Mouse (Mus musculus): Measurements from ENCODE around the gene Vstm5. TPM values are rescaled to one million over a fixed set of nuclear protein-coding genes. Genes with fewer than 3 reads are reported as not detected.
"Not testable (repeated sequence)": the region's sequence is repeated elsewhere in the genome, so short reads cannot be mapped to it uniquely, and the experiment has no call there.

Vstm5 gene
- 4.4 TPM in 2 replicates for polyA plus RNA-seq (2015; fragmentation: Nextera tagmentation; extraction: Ambion mirVana)

DNA sequence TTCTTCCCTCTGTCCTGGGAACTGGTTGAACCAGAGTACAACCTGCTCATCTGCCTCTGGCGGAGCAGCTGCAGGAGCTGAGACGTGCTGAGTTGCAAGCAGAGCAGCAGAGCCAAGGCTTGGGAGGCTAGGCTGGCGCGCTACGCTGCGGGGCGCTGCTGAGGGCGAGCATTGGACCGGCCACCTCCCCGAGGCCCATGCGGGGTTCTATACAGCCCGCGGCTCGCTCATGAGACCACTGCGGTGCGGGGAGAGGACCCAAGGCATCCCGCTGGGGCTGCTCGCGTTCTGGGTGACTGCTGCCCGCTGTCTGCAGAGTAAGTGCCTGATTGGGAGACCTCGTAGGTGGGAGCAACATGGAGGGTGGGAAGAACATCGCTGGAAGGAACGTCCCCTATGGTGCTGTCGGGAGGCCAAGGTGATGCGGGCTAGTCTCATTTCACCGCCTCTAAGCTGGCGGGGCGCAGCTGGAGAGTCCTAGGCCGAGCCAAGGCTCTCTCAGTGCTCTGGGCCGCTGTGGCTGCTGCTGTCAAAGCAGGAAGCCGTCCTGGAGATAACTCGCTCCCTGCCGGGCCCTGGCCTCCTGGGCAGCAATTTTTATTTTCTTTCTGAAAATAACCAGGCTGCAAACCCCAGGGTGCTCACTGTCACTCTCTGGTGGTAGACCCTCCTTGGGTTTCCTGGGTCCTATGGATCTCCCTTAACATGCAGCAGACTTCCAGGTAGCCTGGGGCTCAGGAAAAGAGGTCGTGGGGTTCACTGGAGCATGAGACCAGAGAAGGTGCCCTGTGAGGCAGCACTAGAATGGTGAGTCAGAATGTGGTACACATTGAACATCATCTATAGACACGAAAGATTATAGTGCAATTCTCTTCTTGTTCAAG lies at the start of gene Vstm5:
Vstm5 (plus strand) TSS at position 4 of the 884 bp plus-strand sequence.
- peak within 1 kb of the TSS; percentile 59 for H3K9ac ChIP-seq (ENCODE audit: low read depth, low read length)
- peak; percentile 69 for TF ChIP-seq CTCF (IDR thresholded peaks at IDR 0.05; ENCODE audit: low read depth)
- no peaks in the 10 kb centered on the region for H3K27me3 ChIP-seq (replicated peaks; ENCODE audit: control insufficient read depth, insufficient read depth, low read length)
- peaks cover 6% of the 10 kb centered on the region; the same call in 1 of the 2 replicates for H3K4me1 ChIP-seq (replicated peaks; ENCODE audit: control insufficient read depth, insufficient read depth, low read length)
- WGBS: 3% methylated on average over 35 of the region's 35 CpGs
- H3K4me3 ChIP-seq (ENCODE audit: low read depth, low read length): peak within 1 kb of the TSS; percentile 52
- peak within 1 kb of the TSS; percentile 92 for H3K4me2 ChIP-seq (replicated peaks; ENCODE audit: low read depth)
- peak; percentile 70 for ATAC-seq
- H3K36me3 ChIP-seq (ENCODE audit: control insufficient read depth, insufficient read depth): no peaks in the 10 kb centered on the region
- no peaks in the 10 kb centered on the region for H3K9me3 ChIP-seq (ENCODE audit: control insufficient read depth)
- peak within 1 kb of the TSS; percentile 42 for H3K27ac ChIP-seq (ENCODE audit: low read depth, low read length)

DNA sequence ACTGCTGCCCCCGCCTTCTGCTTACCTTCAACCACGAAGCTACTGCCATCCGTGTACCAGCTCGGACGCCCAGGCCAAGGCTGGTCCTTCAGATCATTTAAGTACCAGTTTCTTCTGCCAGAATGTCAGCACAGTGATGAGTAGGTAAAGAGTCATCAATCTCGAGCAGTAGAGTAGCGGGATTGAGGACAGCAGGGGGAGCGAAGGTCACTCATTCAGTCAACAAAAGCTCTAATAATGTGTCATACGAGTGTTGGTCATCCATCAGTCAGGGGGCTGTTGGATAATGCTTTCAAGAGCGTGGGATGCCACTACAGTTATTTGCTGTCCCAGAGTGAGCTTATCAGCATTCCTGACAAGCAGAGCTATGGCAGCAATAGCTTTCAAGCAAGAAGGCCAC lies 44.0 kb upstream of the Vstm5 start:
- H3K4me1 ChIP-seq (replicated peaks; ENCODE audit: control insufficient read depth, insufficient read depth, low read length); H3K36me3 ChIP-seq (ENCODE audit: control insufficient read depth, insufficient read depth); ATAC-seq; H3K27me3 ChIP-seq (replicated peaks; ENCODE audit: control insufficient read depth, insufficient read depth, low read length); H3K9ac ChIP-seq (ENCODE audit: low read depth, low read length); H3K27ac ChIP-seq (ENCODE audit: low read depth, low read length); H3K4me3 ChIP-seq (ENCODE audit: low read depth, low read length); H3K4me2 ChIP-seq (replicated peaks; ENCODE audit: low read depth); H3K9me3 ChIP-seq (ENCODE audit: control insufficient read depth): not testable (repeated sequence)
- WGBS: 58% methylated on average over 10 of the region's 10 CpGs

DNA sequence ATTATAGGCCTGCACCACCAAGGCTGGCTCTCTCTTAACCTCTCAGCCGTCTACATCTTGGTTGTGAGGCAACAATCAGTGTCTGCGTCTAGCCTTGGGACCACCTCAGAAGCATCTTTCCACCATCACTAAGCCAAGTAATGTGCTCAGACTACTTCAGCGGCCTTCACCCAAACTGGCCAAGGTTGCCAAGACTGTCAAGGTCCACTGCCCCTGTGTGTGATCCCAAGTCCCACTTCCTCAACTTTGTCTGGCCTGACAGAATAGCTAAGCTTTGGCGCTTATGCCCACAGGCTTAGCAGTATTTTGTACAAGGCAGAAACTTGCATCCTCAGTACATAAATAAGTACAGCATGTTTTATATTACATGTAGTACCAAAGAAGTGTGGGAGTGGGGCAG lies 32.2 kb upstream of the Vstm5 start:
- TF ChIP-seq CTCF (IDR thresholded peaks at IDR 0.05; ENCODE audit: low read depth): no peak
- Histone ChIP-seq H3K27ac (ENCODE audit: low read depth, low read length) (no peak overlapping the region), H3K9ac (ENCODE audit: low read depth, low read length) (no peak overlapping the region), H3K36me3 (ENCODE audit: control insufficient read depth, insufficient read depth) (no peaks in the 10 kb centered on the region), H3K27me3 (replicated peaks; ENCODE audit: control insufficient read depth, insufficient read depth, low read length) (no peaks in the 10 kb centered on the region), H3K9me3 (ENCODE audit: control insufficient read depth) (no peaks in the 10 kb centered on the region), H3K4me3 (ENCODE audit: low read depth, low read length) (no peak overlapping the region), H3K4me2 (replicated peaks; ENCODE audit: low read depth) (no peak overlapping the region), H3K4me1 (replicated peaks; ENCODE audit: control insufficient read depth, insufficient read depth, low read length) (no peaks in the 10 kb centered on the region)
- 94% methylated on average over 4 of the region's 4 CpGs for WGBS
- ATAC-seq: no peak

GRCm38 (mm10) chr9:15209320-15209719 lies 29.5 kb upstream of the Vstm5 start:
- WGBS: 71% methylated on average over 2 of the region's 2 CpGs
- Histone ChIP-seq H3K4me3 (ENCODE audit: low read depth, low read length) (no peak overlapping the region), H3K9me3 (ENCODE audit: control insufficient read depth) (no peaks in the 10 kb centered on the region), H3K4me1 (replicated peaks; ENCODE audit: control insufficient read depth, insufficient read depth, low read length) (no peaks in the 10 kb centered on the region), H3K9ac (ENCODE audit: low read depth, low read length) (no peak overlapping the region), H3K4me2 (replicated peaks; ENCODE audit: low read depth) (no peak overlapping the region), H3K27me3 (replicated peaks; ENCODE audit: control insufficient read depth, insufficient read depth, low read length) (no peaks in the 10 kb centered on the region), H3K36me3 (ENCODE audit: control insufficient read depth, insufficient read depth) (no peaks in the 10 kb centered on the region), H3K27ac (ENCODE audit: low read depth, low read length) (no peak overlapping the region)
- no peak for TF ChIP-seq CTCF (IDR thresholded peaks at IDR 0.05; ENCODE audit: low read depth)
- no peak for ATAC-seq

- WGBS: 69% methylated on average over 3 of the region's 3 CpGs
- H3K27me3 ChIP-seq (replicated peaks; ENCODE audit: control insufficient read depth, insufficient read depth, low read length): no peaks in the 10 kb centered on the region
- no peak overlapping the region for H3K27ac ChIP-seq (ENCODE audit: low read depth, low read length)
- ATAC-seq: no peak
- no peak overlapping the region for H3K4me2 ChIP-seq (replicated peaks; ENCODE audit: low read depth)
- H3K9ac ChIP-seq (ENCODE audit: low read depth, low read length): no peak overlapping the region
- no peaks in the 10 kb centered on the region for H3K4me1 ChIP-seq (replicated peaks; ENCODE audit: control insufficient read depth, insufficient read depth, low read length)
- H3K4me3 ChIP-seq (ENCODE audit: low read depth, low read length): no peak overlapping the region
- no peaks in the 10 kb centered on the region for H3K36me3 ChIP-seq (ENCODE audit: control insufficient read depth, insufficient read depth)
- H3K9me3 ChIP-seq (ENCODE audit: control insufficient read depth): no peaks in the 10 kb centered on the region
- peak; percentile 50 for TF ChIP-seq CTCF (IDR thresholded peaks at IDR 0.05; ENCODE audit: low read depth)
These were observed 27.0 kb upstream of the Vstm5 start for GRCm38 (mm10) chr9:15211876-15212275.

DNA sequence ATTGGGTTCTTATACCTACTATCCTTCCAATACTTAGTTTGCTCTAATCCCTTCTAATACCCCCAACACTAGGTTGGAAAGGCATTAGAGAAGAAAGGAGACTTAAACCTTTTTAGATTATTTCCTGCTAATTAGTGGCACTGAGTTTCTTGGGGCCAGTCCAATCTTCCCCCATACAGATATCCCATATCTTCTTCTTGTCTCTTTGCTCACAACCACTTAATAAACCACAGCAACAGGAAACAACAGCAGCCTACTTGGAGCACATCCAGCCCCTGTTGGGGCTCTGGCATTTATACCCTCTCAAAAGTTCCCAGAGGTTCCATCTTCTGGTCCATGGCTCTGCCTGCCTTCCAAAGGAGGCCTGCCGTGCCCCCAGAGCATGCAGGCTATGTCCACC lies 25.1 kb upstream of the Vstm5 start:
- Histone ChIP-seq H3K4me1 (replicated peaks; ENCODE audit: control insufficient read depth, insufficient read depth, low read length) (no peaks in the 10 kb centered on the region), H3K9me3 (ENCODE audit: control insufficient read depth) (no peaks in the 10 kb centered on the region), H3K36me3 (ENCODE audit: control insufficient read depth, insufficient read depth) (no peaks in the 10 kb centered on the region), H3K27me3 (replicated peaks; ENCODE audit: control insufficient read depth, insufficient read depth, low read length) (no peaks in the 10 kb centered on the region), H3K27ac (ENCODE audit: low read depth, low read length) (no peak overlapping the region), H3K9ac (ENCODE audit: low read depth, low read length) (no peak overlapping the region), H3K4me3 (ENCODE audit: low read depth, low read length) (no peak overlapping the region), H3K4me2 (replicated peaks; ENCODE audit: low read depth) (no peak overlapping the region)
- no peak for ATAC-seq
- no peak for TF ChIP-seq CTCF (IDR thresholded peaks at IDR 0.05; ENCODE audit: low read depth)
- 78% methylated on average over 1 of the region's 1 CpGs for WGBS
